Mouse (Mus musculus) lung, adult 2 months (tissue): ENCODE data around the gene Doc2g. TPM values are rescaled to one million over a fixed set of nuclear protein-coding genes. Genes with fewer than 3 reads are reported as not detected.

Experiments
- DNase-seq: peaks from one replicate; pipeline ENCODE4 v3.0.0; 2022
- H3K4me1 ChIP-seq: fragments of 200-500 bp; 2 replicates; pipeline ENCODE4 v1.6.1; 2011; ENCODE audit warnings: low read length; ENCODE audit not compliant: control insufficient read depth, insufficient read depth
- H3K4me3 ChIP-seq: fragments of 200-500 bp; replicated peaks from 2 replicates; pipeline ENCODE3; 2011; ENCODE audit warnings: low read depth, mild to moderate bottlenecking, control low read depth, low read length; ENCODE audit errors: extremely low read depth
- CTCF ChIP-seq: fragments of 200-500 bp; IDR thresholded peaks from 2 replicates; pipeline ENCODE4 v1.5.1; 2011; ENCODE audit warnings: mild to moderate bottlenecking, low read length, control low read depth; ENCODE audit not compliant: insufficient read depth
- POLR2A ChIP-seq: fragments of 200-500 bp; IDR thresholded peaks from 2 replicates; pipeline ENCODE4 v1.6.1; 2011; ENCODE audit warnings: low read depth, mild to moderate bottlenecking, control low read depth, low read length, borderline replicate concordance; ENCODE audit errors: extremely low read depth
- WGBS: fragments of 180-500 bp; shearing (Covaris S2); methylation state at CpG from one replicate; pipeline ENCODE4 v1.1.7; 2018; 5-methylcytosine and 5-hydroxymethylcytosine counted together
- polyA plus RNA-seq: library from polyadenylated mRNA; depleted of rRNA; stranded (reverse); fragments of >200 nt; gene quantifications from 2 replicates; pipeline ENCODE4 v1.2.3, GENCODE M21; 2012

Doc2g gene
- polyA plus RNA-seq, 1 experiment: 12.6 TPM

DNA sequence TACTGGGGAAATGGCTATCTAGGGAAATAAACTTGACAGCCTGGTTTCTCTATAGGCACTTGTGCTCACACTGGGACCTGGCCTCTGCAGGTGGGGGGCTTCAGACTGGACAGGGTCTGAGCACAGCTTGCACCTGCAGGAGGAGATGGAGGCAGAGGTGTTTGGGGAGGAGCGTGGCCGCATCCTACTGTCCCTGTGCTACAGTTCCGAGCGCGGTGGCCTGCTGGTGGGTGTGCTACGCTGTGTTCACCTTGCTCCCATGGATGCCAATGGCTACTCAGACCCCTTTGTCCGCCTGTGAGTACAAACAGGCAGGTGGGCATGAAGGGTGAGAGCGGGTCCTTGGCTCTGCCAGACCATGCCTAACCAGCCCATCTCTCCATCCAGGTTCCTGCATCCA lies 2.9 kb downstream of the Doc2g start:
- peaks cover 3% of the 10 kb centered on the region for H3K4me1 ChIP-seq
- TF ChIP-seq CTCF (no peak), POLR2A (no peak)
- no peak for DNase-seq
- H3K4me3 ChIP-seq: no peak overlapping the region
- 95% methylated on average over 8 of the region's 8 CpGs for WGBS

- H3K4me1 ChIP-seq: peaks cover 3% of the 10 kb centered on the region
- TF ChIP-seq CTCF (no peak), POLR2A (no peak)
These were observed 8.0 kb downstream of the Doc2g start for GRCm38 (mm10) chr19:4011086-4011485.

DNA sequence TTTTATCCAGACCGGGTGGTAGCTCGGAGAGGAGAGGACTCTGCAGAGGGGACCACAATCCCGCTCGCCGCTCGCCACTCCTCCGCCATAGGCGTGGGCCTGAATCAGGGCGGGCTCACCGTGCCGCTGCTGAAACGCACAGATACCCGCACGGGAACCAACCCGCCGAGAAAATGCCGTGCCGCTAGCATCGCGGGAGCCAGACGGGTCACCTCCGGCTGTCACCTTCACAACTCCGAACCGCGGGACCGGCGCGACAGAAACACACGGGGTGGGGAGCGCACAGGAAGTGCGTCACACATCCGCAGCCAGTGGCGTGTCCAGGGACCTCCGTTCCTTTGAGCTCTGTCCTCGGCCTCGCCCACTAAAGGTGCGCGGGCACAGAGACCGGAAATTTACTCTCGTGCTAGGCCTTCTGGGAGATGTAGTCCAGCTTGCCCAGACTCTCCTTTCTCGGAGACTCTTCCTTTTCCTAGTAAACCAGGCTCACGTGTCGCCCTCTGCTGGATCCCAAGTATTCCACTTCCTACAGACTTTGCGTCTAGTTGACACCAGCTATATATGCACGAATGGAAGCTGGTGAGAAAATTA lies 9.4 kb downstream of the Doc2g start, which contains the start of gene Ndufv1:
Gene Ndufv1 (minus strand): TSS at position 375 of the 591 bp plus-strand sequence.
- Histone ChIP-seq H3K4me1 (peaks cover 3% of the 10 kb centered on the region), H3K4me3 (peak within 1 kb of the TSS; percentile 75)
- DNase-seq: peak; percentile 94
- TF ChIP-seq POLR2A (peak; percentile 86; the same call in 1 of the 2 replicates), CTCF (peak; percentile 64)
- WGBS: 1% methylated on average over 45 of the region's 45 CpGs

More at GRCm38 (mm10) chr19:4011086-4011485, 8.0 kb downstream of the Doc2g start:
- WGBS: 94% methylated on average over 5 of the region's 5 CpGs
- DNase-seq: no peak
- no peak overlapping the region for H3K4me3 ChIP-seq

DNA sequence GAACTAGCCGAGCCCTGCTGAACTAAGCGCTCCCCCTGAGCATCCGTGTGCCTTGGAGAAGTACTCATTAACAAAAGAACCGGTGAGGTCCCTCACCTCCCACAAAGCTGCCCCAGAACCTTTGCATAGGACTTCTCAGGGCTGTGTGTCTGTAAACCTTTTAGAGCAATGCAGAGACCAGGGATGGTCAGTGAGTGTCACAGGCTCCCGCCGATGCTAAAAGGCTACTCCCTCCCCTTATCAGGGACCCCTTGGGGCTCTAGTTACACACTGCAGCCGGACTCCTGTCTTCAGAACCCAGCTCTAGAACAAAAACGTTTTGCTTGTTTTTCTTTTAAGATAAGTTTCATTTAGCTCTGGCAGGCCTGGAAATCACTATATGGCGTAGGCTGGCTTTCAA lies 10.0 kb downstream of the Doc2g start:
- 18% methylated on average over 9 of the region's 9 CpGs for whole genome bisulfite sequencing
- Histone ChIP-seq H3K4me3 (peak overlapping the region; percentile 45), H3K4me1 (peaks cover 3% of the 10 kb centered on the region)
- no peak for TF ChIP-seq POLR2A
- no peak for TF ChIP-seq CTCF
- DNase-seq: no peak

DNA sequence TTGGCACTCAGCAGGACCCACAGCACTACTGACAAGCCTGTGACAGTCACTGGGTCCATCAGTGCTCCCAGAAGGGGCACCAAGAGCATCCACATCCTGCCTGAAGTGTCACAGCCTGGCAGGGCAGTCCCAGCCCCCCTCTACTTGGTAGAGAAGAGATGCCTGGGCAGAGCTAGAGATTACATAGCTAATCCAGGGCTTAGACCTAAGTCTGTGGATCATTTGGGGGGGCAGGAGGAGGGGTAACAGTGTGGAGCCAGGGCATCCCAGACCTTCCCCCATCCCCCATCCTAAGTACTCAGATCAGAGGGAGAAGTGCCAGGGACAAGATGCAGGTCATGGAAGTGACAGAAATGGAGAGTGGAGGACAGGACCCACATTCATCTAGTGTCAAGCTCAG lies 11.7 kb downstream of the Doc2g start:
- H3K4me3 ChIP-seq: no peak overlapping the region
- peaks cover 3% of the 10 kb centered on the region for H3K4me1 ChIP-seq
- DNase-seq: no peak
- TF ChIP-seq CTCF (no peak), POLR2A (no peak)

DNA sequence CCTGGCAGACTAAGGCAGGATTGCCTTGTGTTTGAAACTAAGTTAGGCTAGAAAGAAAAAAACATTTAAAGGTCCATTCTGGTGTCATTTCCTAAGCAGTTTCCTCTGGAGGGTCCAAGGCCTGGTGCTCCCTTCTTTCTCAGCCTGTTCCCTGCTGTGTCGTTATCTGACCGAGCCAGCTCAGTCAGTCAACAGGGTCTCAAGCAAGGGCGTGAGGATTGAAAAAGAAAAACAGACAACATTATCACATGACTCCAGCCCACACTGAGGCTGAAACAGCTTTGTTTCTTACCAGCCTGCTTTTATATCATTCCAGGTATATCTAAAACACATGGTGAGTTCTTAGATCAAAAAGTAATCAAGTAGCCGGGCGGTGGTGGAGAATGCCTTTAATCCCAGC lies 12.5 kb downstream of the Doc2g start:
- WGBS: 61% methylated on average over 5 of the region's 5 CpGs
- TF ChIP-seq CTCF: no peak
- no peak for TF ChIP-seq POLR2A

DNA sequence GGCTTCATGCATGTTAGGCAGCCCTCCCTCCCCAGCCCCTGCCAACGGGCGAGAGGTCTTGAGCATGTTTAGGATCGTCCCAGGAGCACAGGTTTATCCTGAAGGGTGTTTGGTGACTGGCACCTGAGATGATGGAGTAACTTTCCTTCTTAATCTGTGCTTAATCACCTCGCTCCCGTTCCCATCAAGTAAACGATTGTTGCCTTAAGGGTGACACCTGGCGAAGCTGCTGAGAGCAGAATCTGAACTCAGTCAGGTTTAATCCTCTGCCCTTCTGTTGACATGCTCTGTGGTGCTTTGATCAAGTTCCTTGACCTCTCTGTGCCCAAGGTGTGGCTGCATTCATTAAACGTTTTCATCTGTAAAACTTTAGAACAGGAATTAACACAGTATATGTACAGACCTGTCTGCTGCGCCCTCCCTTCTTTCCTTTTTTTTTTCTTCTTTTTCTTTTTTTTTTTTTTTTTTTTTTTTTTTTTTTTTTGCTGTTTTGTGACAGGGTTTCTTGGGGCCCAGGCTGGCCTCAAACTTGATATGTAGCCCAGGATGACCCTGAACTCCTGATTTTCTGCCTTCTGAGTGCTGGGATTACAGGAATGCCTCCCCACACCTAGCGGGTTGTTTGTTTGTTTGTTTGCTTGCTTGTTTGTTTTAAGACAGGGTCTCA lies 14.9 kb downstream of the Doc2g start:
- TF ChIP-seq POLR2A (no peak), CTCF (no peak)
- Histone ChIP-seq H3K4me3 (no peak overlapping the region), H3K4me1 (peaks cover under 1% of the 10 kb centered on the region; the same call in 1 of the 2 replicates)
- 55% methylated on average over 10 of the region's 10 CpGs for WGBS
- no peak for DNase-seq

More for the DNA sequence above, 12.5 kb downstream of the Doc2g start:
- Histone ChIP-seq H3K4me3 (no peak overlapping the region), H3K4me1 (peaks cover 3% of the 10 kb centered on the region)
- no peak for DNase-seq

- H3K4me1 ChIP-seq: no peaks in the 10 kb centered on the region
- 16% methylated on average over 18 of the region's 18 CpGs for WGBS
- no peak for TF ChIP-seq POLR2A
- peak; percentile 85 for TF ChIP-seq CTCF
- peak; percentile 73 for DNase-seq
- no peak overlapping the region for H3K4me3 ChIP-seq
These were observed 15.8 kb downstream of the Doc2g start for GRCm38 (mm10) chr19:4018743-4019583.

GRCm38 (mm10) chr19:4023185-4023584 lies 20.1 kb downstream of the Doc2g start:
- WGBS: 37% methylated on average over 7 of the region's 7 CpGs
- TF ChIP-seq CTCF (no peak), POLR2A (no peak)
- no peak for DNase-seq
- Histone ChIP-seq H3K4me3 (no peak overlapping the region), H3K4me1 (no peaks in the 10 kb centered on the region)
